Mouse (Mus musculus): ENCODE results near the gene Itpr2. TPM values are rescaled to one million over a fixed set of nuclear protein-coding genes. Genes with fewer than 3 reads are reported as not detected.

Itpr2 gene
- total RNA-seq, 2 experiments from 2014 or later = 16.9 to 25.3 TPM

DNA sequence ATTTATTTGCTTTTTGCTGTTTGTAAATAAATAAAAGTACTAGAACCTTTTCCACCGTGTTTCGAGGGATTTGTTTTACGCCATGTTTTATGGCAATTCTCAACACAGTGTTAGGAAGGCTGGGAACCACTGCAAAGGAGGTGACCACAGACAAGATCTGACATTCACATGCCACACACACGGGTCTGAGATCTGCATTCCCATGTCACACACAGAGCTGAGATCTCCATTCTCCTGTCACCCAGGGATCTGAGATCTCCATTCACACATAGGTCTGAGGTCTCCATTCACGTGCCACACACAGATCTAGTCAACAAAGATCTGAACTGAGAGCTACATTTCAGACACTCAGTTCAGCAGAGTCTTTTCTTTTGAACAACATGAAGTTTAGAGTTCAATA lies 282.0 kb downstream of the Itpr2 start:
- DNase-seq = no peak

DNA sequence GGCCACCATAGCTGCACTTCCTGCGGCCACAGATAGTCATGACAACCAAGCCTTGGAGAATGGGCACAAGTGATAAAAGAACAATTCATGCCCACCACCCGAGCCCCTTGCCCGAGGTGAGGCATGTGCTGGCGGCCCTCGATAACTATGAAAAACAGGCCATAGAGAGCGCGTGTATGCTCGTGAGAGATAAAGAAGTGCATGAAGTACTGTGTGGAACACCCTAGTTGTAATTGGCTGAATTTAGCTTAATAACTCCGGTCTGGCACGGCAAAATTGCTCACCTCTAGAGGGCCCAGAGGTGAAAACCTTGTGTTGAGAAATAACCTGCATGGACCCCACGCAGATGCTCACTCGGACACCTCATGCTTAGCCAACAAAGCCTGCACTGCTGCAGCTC lies 282.5 kb downstream of the Itpr2 start:
- DNase-seq = no peak

DNA sequence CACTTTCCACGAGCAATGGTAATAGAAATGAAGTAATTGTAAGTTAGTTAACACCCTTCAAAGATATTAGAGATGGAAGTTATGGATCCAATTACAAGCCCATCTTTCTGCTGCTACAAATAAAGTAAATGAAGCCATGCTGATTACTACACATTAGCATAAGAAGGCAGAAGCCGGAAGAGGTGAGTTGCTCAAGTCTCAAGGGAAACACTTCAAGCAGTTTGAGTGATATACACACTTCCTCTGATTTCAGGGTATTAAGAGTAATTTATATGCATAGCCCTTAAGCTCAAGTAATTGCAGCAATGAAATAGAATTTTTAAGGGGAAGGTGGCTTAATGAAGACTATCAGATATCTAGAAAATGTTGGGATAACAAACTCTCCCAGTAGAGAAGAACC lies 286.7 kb downstream of the Itpr2 start:
- DNase-seq = no peak

DNA sequence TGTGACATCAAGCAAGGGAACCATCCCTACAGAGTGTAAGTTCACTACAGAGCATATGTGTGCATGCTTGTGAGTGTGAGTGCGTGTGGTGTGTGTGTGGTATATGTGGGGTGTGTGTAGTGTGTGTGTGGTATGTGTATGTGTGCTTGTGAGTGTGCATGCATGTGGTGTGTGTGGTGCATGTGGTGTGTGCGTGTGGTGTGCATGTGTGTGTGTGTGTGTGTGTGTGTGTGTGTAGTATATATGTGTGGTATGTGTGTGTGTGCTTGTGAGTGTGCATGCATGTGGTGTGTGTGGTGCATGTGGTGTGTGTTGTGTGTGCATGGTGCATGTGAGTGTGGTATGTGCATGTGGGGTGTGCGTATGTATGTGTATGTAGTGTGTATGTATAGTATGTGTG lies 289.7 kb downstream of the Itpr2 start:
- no peak for DNase-seq

DNA sequence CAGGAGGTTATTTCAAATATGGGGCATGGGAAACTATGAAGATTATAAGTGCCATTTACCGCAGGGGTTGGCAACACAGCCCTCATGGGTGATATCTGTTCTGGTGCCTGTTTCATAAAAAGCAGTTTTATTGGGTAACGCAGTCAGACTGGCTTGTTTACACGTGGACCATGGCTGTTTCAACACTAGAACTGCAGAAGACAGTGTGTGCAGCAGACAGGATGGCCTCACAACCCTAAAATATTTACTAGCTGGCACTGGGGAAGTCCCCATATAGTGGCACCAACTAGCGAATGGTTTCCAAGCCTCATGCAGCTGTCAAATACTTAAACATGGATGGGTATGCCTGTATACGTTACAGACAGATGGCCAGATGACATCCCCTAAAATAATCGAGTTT lies 290.8 kb downstream of the Itpr2 start:
- DNase-seq = no peak

DNA sequence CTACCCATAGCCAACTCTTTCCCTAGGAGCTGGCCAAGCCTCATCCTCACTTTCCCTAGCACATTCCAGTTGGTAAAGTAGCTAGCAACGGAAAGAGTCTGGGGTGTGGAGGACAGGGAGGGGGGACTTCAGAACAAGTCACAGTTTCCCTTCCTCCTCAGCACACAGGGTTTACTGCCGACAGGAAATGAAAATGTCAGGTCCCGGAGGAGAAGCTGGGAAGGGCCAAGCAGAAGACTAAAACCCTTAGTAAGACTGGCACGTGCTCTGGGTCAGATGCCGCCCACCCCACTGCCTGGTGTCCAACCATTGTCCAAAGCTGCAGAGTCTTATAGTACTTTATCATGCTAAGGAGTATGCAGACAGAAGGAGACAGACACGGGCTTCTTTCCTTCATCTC lies 293.0 kb downstream of the Itpr2 start:
- DNase-seq = peak; percentile 42 to 74

DNA sequence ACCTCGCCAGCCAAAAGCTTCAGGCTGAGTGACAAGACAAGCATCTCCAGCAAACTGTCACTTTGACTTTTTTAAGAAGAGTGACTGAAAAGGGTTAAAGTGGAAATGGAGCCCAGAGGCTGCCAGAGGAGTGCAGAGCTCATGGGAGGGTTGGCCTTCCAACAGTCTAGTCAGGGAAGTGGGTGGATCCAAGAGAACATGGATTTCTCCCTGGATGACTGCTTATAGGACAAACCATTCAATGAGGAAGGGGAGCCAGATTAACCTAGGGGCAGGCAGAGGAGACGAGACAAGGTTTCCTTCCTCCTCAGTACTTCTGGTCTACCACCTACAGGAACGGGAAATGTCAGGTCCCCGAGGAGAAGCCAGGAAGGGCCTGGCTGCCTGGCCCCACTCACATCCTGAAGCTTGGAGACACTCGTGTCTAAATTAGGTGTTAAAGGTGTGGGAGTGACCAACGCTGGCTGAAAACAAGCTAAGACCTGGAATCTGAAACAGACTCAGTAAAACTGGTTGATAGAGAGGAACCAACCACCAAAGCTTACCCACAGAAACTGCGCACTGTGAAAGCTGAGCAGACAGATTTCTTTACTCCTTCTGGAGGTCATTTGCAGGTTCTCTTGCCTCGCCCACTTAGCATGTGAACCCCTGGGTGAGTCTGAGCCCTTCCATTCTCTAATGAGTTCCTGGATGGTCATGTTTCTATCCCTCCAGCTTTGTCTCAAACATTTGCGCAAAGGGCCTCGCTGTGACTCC lies 294.6 kb downstream of the Itpr2 start:
- peak; percentile 42 to 74 for DNase-seq

DNA sequence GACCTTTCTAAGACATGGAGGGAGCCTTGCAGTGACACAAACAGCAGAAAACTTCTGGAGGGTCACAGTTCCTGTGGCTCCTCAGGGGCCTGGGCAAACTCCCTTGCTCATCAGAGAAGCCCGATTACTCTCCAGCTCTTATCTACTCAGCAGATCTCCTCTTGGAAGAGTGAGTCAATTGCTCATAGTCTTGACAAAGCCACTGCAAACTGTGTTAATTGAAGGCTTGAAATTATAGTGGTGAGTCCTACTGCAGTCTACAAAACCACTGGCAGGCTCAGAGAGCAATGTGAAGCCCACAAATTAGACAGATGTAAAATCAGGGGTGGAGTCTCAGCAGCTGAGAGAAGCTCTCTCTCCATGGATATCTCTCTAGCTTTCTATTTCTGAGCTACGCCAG lies 296.9 kb downstream of the Itpr2 start:
- no peak for DNase-seq

DNA sequence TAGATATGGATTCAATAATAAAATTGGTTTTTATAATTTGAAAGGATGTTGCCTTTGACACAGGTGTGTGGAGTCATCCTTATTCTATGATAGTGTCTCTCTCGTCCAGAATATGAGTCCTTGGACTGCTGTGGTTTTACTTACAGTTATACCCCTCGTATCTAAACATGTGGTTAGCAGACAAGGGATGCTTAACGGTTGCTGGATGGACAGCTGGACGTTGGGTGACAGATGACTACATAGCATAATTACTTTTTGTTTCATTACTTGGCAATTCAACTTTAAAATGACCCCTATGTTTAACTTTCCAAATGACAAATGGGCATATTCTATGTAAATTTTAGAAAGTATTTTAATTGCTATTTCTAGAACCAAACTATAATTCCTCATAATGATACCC lies 297.6 kb downstream of the Itpr2 start:
- DNase-seq = no peak

DNA sequence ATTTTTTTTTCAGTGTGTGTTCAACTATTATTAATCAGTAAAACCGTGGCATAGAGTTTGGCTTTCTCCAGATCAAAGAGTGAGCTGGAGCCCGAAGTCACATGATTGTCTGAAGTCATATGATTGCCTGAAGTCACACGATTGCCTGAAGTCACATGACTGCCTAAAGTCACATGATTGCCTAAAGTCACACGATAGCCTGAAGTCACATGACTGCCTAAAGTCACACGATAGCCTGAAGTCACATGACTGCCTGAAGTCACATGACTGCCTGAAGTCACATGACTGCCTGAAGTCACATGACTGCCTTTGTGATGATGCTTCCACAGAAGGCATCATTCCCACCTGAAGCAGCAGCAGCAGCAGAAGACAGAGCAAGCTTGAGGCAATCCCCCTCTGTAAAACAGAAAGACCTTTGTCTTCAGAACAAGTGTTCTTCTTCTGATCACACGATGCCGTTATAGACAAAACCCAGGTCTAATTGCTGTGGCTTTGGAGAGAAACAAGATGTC lies 304.1 kb downstream of the Itpr2 start:
- DNase-seq = no peak

DNA sequence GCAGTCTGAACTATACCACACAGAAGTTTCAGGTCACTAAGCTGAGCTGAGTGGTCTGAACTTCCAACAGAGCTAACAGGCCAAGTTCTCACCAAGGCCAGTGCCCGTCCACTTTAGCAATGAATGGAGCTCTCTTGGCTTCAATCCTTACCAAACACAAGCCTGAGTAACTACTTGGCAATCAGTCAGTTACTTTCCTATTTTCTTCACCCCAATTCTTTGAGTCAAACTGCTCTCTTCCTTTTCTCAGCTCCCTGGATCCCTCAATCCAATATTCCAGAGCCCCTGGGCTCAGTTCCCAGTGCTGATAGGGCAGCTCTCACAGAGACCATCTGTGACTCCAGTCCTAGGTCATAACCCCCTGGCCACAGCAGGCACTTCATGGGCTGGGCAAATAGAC lies 305.3 kb downstream of the Itpr2 start:
- no peak for DNase-seq

DNA sequence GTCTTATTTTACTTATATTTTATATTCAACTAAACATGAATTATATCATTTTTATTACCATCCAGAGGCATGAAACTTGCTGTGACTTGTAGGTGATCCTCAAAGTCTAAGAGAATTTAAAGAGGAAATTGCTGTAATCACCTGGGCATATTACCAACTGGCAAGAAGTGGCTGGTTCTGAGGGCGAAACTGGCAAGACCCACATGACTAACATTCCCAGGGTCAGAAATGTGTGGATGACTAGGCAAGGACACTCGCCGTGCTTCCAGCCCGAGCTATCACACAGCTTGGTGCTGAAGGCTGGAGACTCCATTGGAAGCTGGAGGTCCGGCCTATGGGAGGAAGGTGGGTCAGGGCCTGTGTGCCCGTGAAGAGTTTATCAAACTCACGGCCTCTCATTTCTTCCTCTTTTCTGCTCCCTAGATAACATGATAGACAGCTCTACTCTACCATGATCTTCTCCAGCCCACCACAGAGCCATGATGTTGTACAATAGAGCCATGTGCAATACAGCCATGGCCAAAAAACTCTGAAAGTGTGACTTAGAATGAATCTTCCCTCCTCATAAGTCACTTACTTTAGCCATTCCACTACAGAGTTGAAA lies 306.1 kb downstream of the Itpr2 start:
- DNase-seq = peak; percentile 30 to 41

DNA sequence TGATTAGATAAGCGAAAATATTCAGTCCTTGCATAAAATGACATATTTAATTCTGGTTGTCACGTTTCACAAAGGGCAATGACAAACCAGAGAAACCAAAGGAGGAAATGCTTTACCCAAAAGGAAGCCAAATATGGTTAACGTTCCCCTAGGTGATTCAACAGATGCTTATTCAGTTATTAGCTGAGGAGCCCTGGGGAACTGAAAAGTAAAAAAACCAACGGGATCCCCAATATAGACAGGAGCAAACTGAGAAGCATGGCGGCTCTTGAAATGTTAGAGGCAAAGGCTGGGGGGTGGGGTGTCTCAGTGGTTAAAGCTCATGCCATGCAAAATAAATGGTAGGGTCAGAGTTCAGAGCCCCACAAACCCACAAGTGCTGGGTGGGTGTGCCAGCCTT lies 310.1 kb downstream of the Itpr2 start:
- no peak for DNase-seq

DNA sequence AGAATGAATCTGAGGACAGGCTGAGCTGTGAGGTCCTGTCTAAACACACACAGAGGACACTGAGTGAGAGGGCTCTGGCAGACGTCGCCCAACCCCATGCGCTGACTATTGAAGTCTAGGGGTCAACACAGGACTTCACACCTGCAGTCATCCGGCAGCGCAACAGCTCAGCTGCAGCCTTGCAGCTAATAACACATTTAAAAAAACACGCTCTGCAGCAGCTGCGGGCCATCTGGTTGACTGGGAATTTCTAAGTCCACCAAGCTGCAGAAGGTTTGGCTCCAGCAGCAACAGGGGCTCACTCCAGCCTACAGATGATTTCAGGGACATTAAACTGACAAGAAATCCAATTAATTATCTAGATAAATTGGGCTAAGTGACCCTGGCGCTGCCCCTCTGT lies 312.0 kb downstream of the Itpr2 start:
- DNase-seq = no peak

DNA sequence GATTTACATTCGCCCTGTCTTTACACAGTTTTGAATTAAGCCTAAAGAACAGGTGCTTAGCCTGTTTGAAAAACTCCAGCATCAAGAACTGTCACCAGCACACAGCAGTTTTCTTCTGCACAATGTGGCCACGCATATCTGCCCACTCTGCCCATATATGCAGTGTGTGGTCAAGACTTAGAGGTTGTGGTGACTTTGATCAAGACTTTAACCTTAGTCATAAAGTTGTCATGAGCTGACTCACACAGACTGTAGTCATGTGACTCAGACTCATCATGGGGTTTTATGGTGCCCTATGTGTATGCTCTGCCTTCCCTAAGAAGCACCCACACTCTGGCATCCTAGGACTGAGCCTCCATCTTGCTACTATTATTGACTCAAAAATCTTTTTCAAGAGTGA lies 316.5 kb downstream of the Itpr2 start:
- no peak for DNase-seq

DNA sequence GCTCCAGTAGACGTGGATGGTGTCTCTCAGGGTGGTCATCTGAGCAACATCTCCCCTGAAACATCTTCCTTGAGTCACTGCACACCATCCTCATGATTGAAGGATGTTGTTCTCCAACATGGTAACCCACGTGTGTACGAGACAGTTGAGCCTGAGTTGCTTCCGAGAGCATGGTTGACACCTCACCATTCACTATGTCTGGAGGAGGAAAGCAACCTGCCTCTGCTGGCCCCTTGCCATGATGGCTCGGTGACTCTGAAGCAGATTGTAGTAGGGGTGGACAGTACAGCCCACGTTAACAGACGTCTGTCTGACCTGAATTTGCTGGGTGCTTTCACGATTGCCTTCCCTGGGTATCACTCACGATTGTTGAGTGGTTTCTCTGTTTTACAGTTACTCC lies 317.3 kb downstream of the Itpr2 start:
- no peak for DNase-seq

DNA sequence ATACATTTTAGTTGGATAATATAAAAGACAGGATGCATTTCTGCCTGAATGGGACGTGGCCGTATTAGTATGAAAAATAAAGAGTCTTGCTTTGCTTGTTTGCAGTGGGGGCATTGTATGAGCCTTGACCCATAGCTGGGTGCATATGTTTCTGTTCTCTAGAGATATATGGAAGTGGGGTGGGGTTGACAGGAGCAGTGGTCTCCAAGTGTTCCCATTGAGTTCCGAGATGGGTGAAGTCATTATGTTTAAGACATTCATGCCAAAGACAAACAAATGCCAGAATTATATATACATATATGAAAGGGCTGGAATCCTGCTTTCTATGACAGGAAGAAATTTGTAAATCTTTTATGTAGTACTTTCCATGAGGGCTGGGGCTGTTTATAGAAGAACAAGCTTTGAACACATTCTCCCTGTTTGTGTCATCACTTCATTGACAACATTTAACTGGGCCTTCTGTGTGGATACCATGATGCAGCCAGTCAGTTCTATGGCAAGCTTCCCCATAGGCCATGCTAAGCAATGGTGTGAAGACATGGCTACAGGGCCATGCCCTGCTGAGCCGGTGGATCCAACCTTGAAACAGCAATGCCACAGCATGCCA lies 327.3 kb downstream of the Itpr2 start:
- no peak for DNase-seq

DNA sequence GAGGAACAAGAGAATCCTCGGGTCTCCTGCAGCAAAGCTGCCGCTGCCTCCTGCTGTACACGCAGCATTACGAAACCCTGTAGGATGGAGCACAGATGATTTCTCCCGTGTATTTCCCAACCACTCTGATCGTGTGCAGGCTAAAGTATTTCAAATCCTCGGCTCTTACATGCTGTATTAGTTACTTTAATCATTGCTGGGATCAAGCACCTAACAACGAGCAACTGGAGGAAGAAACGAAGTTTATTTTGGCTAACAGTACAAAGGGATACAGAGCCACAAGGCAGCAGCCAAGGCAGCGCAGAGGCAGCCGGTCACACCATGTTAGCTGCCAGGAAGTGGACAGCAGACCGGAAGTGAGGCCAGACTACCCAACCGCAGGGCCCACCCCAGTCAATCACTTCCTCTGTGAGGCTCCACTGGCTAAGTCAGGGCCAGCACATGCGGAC lies 331.4 kb downstream of the Itpr2 start:
- peak; percentile 54 to 80 for DNase-seq

DNA sequence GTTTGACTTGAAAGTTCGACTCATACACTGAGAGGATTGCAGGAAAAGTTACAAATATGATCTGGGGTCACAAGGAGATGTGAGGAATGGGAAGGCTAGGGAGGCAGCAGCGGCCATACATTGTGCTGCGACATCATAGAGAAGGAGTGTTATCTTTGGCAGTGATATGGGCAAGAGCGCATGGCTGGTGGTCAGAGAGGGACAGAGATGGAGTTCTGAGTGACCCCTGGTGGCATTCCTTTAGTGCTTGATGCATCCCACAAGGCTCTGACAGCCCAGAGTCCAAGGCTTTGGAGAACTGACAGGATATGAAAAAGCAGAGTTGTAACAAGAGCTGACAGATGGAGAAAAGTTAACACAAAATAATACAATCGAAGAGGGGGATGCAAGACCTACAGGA lies 334.8 kb downstream of the Itpr2 start:
- DNase-seq = no peak

DNA sequence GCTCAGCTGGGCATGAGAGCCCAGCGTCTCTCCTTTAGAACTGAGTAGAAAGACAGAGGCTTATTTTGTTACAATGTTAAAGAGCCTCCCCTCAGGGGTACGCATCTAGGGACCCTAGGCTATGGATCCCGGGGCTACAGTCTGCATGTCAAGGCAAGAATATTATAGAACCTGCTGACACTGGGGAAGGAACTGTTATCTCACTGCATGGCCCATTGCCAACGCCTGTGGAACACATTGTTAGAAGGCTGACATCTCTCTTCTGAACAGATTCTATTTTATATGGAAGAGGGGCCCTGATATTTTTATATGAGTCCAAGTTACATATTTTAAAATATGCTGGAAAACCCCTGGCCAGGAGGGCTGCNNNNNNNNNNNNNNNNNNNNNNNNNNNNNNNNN lies 342.4 kb downstream of the Itpr2 start:
- DNase-seq = peak in 1 of 2 experiments; percentile 42

DNA sequence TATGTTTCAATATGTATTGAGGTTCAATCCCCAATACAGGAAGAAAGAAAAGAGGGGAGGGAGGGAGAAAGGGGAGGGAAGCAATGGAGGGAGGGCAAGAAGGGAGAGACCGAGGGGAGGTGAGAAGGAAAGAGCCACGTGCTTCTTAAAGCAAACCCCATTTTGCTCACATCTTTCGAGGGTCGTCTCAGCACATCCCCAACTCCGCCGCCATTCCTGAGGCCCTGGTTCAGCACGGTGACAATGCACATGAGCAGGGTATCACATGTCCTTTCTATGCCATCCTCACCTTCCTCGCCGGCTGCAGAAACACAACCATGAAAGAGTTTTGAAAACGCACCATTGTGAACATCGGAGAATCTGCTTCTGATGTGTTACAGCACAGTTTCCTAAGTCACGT lies 343.3 kb downstream of the Itpr2 start:
- no peak for DNase-seq

DNA sequence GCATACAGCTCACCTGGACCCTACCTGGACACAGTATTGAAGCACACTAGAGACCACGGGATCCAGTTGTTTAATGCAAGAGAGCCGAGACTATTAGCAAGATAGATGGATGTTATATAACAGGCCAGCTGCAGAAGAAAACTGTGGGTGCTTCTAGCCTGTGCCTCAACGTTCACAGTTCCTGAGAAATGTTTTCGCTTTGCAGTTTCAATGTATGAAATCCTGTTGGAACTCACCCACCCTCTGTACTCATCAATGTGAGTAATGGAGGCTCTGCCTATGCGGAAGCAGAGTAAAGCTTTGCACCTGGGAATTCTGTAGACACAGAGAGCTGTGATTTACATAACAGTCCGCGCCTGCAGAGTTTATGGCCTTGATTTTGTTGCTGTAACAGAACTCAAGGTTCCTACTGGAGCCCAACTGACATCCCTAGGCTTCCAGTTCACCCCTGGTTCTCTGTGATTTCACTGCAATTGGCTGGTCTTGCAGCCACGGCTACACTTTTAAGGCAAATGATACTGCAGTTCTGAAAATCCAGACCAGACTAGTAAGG lies 344.0 kb downstream of the Itpr2 start:
- DNase-seq = no peak

DNA sequence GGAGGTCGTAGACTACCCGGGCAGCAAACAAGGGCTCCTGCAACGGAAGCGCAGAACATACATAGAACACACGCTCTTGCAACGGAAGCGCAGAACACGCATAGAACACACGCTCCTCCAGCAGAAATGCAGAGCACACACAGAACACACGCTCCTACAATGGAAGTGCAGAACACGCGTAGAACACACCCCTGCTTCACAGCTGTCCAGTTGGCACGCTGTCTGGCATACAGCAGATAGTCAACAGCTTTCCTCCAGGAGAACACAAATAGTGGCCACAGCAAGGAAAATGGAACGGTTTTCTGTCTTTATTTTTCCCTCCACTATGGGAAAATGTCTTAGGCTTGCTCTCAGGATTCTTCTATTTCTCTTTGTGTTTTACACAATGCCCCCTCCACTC lies 344.9 kb downstream of the Itpr2 start:
- no peak for DNase-seq

All from heart, adult 18-20 months (tissue).